Mouse (Mus musculus) kidney, embryonic 14.5 days (tissue): Measurements from ENCODE around the gene Tmem218. TPM values are rescaled to one million over a fixed set of nuclear protein-coding genes. Genes with fewer than 3 reads are reported as not detected.

Experiments
- ATAC-seq: fragments of 200-750 bp; cut with Nextera tagmentation; 2 replicates; pipeline ENCODE4 v1.8.0; 2017; ENCODE audit warnings: moderate number of reproducible peaks, mild to moderate bottlenecking, moderate TSS enrichment, moderate library complexity; ENCODE audit not compliant: low FRiP score, low TSS enrichment
- H3K27ac ChIP-seq: fragments of 300-500 bp; sonication (generic); 2 replicates; pipeline ENCODE4 v1.5.1; 2014; ENCODE audit warnings: low read depth, mild to moderate bottlenecking, low read length, moderate library complexity, mixed read lengths
- H3K27me3 ChIP-seq: fragments of 300-500 bp; sonication (generic); 2 replicates; pipeline ENCODE4 v1.6.1; 2014; ENCODE audit warnings: mild to moderate bottlenecking, low read length; ENCODE audit not compliant: control insufficient read depth, insufficient read depth
- H3K36me3 ChIP-seq: fragments of 300-500 bp; sonication (generic); 2 replicates; pipeline ENCODE4 v1.6.1; 2014; ENCODE audit warnings: low read length, mixed read lengths; ENCODE audit not compliant: control insufficient read depth, insufficient read depth
- H3K4me1 ChIP-seq: fragments of 300-500 bp; sonication (generic); 2 replicates; pipeline ENCODE4 v1.6.1; 2014; ENCODE audit warnings: low read length, mixed read lengths; ENCODE audit not compliant: control insufficient read depth, insufficient read depth
- H3K4me2 ChIP-seq: fragments of 300-500 bp; sonication (generic); replicated peaks from 2 replicates; pipeline ENCODE4 v1.6.1; 2014; ENCODE audit warnings: low read depth, mild to moderate bottlenecking, low read length
- H3K4me3 ChIP-seq: fragments of 300-500 bp; sonication (generic); 2 replicates; pipeline ENCODE4 v1.5.1; 2014; ENCODE audit warnings: mild to moderate bottlenecking, low read length
- H3K9ac ChIP-seq: fragments of 300-500 bp; sonication (generic); 2 replicates; pipeline ENCODE4 v1.6.1; 2014; ENCODE audit warnings: low read depth, mild to moderate bottlenecking, low read length, moderate library complexity
- H3K9me3 ChIP-seq: fragments of 300-500 bp; sonication (generic); 2 replicates; pipeline ENCODE4 v1.6.1; 2016; ENCODE audit warnings: low read length; ENCODE audit not compliant: control insufficient read depth
- WGBS: fragments of 180-500 bp; shearing (Covaris S2); extraction: QIAGEN DNeasy Blood & Tissue Kit; methylation state at CpG from one replicate; pipeline ENCODE4 v1.1.7; 2014; 5-methylcytosine and 5-hydroxymethylcytosine counted together
- polyA plus RNA-seq: library from polyadenylated mRNA; unstranded; fragments of >200 nt; fragmentation: Nextera tagmentation; extraction: Ambion mirVana; gene quantifications from 2 replicates; pipeline ENCODE4 v1.2.1, GENCODE M21; 2014

Tmem218 gene
- polyA plus RNA-seq = 12.2 and 13.6 TPM in 2 replicates

DNA sequence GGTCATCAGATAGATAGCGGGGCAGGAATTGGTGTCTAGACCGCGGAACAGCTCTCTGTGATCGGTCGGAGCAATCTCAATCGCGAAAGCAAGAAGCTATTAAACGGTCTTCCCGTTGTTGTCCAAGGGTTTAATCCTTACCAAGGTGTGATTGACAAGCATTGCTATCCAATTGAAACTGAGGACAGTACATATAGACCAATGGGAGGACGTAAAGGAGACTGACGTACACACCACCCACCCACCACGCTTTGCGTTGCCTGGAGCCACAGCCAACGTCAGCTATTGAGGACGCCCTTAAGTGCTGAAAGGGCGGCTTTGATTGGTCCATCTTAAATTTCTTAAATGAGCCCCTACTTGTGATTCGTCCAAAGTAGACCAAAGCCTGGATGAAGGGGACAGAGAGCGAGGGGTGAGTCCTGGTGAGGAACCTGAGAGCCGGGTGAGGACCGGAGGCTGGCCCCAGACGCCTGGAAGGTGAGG, at the start of gene Tmem218:
Gene Tmem218 (plus strand): TSS at position 295 of the 483 bp plus-strand sequence.
- ATAC-seq = peak; percentile 100
- H3K27ac ChIP-seq = peak within 1 kb of the TSS; percentile 51

DNA sequence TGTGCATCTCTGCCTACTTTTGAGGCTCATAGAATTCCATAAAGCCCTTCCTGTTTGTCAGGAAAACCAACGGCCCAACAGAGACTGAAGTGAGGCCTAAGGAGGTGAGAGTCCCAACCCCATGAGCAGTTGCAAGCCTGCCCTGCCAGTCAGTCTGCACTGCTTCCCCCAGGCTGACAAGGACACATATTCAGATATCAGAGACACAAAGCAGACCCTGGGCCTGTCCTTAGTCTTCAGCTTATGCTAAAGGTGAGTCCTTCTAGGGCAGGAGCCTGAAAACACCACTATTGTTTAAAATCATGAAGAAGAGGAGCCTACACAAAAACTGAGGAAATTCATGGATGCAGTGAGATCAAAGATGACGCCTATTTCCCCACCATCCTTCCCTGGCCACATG, 47.3 kb upstream of the Tmem218 start:
- H3K9ac ChIP-seq = no peak overlapping the region
- H3K27me3 ChIP-seq = no peaks in the 10 kb centered on the region
- H3K4me3 ChIP-seq = no peak overlapping the region
- no peaks in the 10 kb centered on the region for H3K4me1 ChIP-seq
- no peaks in the 10 kb centered on the region for H3K9me3 ChIP-seq
- no peak for ATAC-seq
- no peak overlapping the region for H3K27ac ChIP-seq
- no peaks in the 10 kb centered on the region for H3K36me3 ChIP-seq
- 80% methylated on average over 2 of the region's 2 CpGs for WGBS
- H3K4me2 ChIP-seq = no peak overlapping the region

More for the DNA sequence above, at the start of gene Tmem218:
- Histone ChIP-seq H3K4me1 (no peaks in the 10 kb centered on the region; the same call in 1 of the 2 replicates), H3K9ac (peak within 1 kb of the TSS; percentile 65), H3K36me3 (no peaks in the 10 kb centered on the region), H3K27me3 (no peaks in the 10 kb centered on the region), H3K4me3 (peak within 1 kb of the TSS; percentile 64), H3K9me3 (no peaks in the 10 kb centered on the region), H3K4me2 (peak within 1 kb of the TSS; percentile 65)
- under 1% methylated on average over 21 of the region's 21 CpGs for WGBS

DNA sequence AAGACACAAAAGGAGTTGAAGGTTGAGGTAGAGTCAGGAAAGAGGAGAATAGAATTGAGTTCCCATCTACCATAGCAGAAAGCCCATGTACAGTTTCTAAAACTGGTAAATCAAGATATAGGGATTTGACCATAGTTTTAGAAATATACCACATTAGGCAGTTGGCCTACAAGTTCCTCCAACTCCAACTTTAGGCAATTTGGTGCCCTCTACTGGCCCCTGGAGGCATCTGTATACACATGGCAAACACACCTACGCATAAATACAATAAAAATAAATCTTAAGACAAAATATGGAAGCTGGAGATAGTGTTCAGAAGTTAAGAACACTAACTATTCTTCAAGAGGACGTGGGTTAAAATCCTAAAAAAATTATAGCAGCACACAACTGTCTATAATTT, 41.1 kb upstream of the Tmem218 start:
- H3K9me3 ChIP-seq = no peaks in the 10 kb centered on the region
- no peaks in the 10 kb centered on the region for H3K27me3 ChIP-seq
- ATAC-seq = no peak
- no peak overlapping the region for H3K4me3 ChIP-seq
- no peak overlapping the region for H3K9ac ChIP-seq
- 73% methylated on average over 2 of the region's 2 CpGs for WGBS
- no peaks in the 10 kb centered on the region for H3K36me3 ChIP-seq
- no peaks in the 10 kb centered on the region for H3K4me1 ChIP-seq
- H3K27ac ChIP-seq = no peak overlapping the region
- H3K4me2 ChIP-seq = no peak overlapping the region

DNA sequence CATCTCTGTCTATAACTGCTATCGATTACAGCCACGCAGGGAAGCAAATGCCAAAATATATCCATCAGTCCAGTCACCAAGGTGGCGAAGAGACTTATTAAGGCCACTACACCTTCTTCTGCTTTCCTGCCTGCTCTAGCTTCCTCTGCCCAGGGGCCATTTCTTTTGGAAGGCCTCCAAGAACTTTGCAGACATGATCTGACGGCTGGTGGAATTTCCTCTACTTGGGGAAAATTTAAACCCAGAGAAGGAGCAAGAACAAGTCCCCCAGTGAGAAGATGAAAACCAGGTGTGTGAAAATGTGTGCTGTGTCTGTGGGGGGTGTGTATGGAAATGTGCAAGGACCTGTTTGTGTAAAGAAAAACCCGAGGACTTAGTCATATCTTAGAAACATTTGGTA, 34.6 kb upstream of the Tmem218 start:
- Histone ChIP-seq H3K4me3 (no peak overlapping the region), H3K4me2 (no peak overlapping the region), H3K36me3 (no peaks in the 10 kb centered on the region), H3K27ac (no peak overlapping the region), H3K9ac (no peak overlapping the region), H3K4me1 (no peaks in the 10 kb centered on the region; the same call in 1 of the 2 replicates), H3K27me3 (no peaks in the 10 kb centered on the region), H3K9me3 (no peaks in the 10 kb centered on the region)
- WGBS = 58% methylated on average over 5 of the region's 5 CpGs
- no peak for ATAC-seq

DNA sequence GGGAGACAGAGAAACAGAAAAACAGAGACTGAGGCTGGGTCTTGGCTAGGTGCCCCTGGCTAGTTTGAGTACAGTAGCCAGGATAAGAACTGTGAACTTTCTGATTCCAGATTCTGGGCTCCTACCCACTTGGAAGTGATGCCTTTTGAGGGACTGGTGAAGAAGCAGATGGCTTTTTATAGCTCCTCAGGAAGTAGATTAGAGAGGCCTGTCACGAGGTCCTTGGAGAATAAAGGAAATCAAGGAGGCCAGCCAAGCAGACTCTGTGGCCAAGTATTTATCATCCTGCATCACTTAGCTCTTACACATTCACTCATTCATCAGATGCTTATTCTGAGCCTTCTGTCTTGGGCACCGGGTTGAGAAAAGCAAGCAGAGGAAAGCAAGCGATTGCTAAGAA, 32.0 kb upstream of the Tmem218 start:
- Histone ChIP-seq H3K9me3 (no peaks in the 10 kb centered on the region), H3K27me3 (no peaks in the 10 kb centered on the region), H3K9ac (no peak overlapping the region), H3K36me3 (no peaks in the 10 kb centered on the region), H3K4me3 (no peak overlapping the region), H3K4me2 (no peak overlapping the region), H3K27ac (no peak overlapping the region), H3K4me1 (no peaks in the 10 kb centered on the region; the same call in 1 of the 2 replicates)
- ATAC-seq = no peak
- WGBS = 54% methylated on average over 3 of the region's 3 CpGs

DNA sequence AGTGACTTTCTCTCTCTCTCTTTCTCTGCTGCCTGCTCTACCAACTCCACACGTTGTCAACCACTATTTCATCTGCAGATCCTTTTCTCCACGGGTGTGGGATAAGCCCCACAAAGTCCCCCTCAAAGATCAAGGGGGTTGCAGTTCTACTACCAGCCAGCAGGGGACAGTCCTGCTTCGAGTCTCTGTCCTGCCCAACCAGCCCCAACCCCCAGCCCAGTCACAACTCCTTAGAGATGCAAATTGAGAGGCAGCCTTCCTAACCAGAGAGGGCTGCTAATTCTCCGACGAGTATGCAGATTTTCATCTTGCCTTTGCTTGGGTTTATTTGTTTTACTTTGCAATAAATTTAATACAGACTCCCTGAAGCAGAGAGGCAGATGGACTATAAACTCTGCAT, 30.9 kb upstream of the Tmem218 start:
- no peaks in the 10 kb centered on the region; the same call in 1 of the 2 replicates for H3K4me1 ChIP-seq
- ATAC-seq = peak; percentile 68
- no peak overlapping the region for H3K4me2 ChIP-seq
- H3K27ac ChIP-seq = no peak overlapping the region
- WGBS = 1% methylated on average over 5 of the region's 5 CpGs
- no peak overlapping the region for H3K9ac ChIP-seq
- no peak overlapping the region for H3K4me3 ChIP-seq
- H3K36me3 ChIP-seq = no peaks in the 10 kb centered on the region
- no peaks in the 10 kb centered on the region for H3K9me3 ChIP-seq
- no peaks in the 10 kb centered on the region for H3K27me3 ChIP-seq

DNA sequence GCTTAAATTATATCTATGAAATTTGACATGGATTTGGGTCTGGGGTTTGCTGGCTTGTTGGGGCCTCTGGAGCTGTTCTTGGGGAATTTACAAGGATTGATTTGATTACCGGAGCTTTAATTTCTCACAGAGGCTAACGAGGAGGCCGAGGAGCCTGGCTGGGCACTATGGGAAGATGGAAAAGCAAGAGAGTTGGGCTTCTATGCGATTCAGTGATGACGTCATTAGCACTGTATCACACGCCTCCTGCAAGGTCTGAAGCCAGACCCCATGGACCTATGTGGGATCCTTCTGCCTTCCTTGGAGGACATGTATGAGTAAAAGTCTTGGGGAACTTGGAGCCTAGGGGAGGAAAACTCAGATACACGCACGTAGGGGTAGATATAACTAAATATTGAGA, 30.5 kb upstream of the Tmem218 start:
- H3K27me3 ChIP-seq = no peaks in the 10 kb centered on the region
- no peaks in the 10 kb centered on the region; the same call in 1 of the 2 replicates for H3K4me1 ChIP-seq
- H3K4me3 ChIP-seq = no peak overlapping the region
- H3K27ac ChIP-seq = no peak overlapping the region
- H3K9ac ChIP-seq = no peak overlapping the region
- H3K9me3 ChIP-seq = no peaks in the 10 kb centered on the region
- ATAC-seq = no peak
- H3K4me2 ChIP-seq = no peak overlapping the region
- 53% methylated on average over 8 of the region's 8 CpGs for WGBS
- H3K36me3 ChIP-seq = no peaks in the 10 kb centered on the region

DNA sequence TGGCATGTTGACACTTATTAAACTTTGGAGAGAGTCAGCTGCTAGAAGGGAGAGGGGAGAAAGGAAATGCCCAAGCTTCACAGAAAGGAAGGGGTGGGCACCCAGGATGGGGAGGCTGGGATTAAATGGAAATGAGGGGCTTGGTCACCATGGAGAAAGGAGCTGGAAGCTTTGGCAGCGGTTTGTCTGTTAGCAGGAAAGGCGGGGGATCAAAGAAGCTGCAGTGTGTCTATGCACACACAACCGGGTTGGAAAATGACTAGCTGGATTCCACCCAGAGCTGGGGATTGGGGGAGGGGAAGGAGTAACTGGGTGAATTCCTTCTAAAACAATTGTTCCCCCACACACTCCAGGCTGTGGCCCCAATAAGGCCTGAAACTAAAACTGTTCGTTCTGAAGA, 29.1 kb upstream of the Tmem218 start:
- WGBS = 40% methylated on average over 4 of the region's 4 CpGs

DNA sequence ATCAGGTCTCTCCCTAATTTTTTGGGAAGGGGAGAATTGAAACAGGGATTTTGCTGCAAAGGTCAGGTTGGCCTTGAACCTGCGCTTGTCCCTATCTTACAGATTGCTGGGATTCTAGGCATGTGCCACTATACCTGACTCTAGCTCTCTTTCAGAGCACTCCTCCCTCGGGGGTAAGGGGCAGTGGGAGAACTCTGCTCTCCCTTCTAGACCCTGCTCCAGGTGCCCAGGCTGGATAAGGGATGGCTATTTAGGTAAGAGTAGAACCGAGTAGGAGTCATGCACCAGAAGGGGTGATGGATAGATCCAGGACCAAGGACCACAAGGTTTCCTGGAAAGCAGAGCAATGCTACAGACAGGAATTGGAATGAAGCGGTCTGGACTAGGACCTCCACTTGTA, 28.4 kb upstream of the Tmem218 start:
- Histone ChIP-seq H3K9me3 (no peaks in the 10 kb centered on the region), H3K4me2 (no peak overlapping the region), H3K9ac (no peak overlapping the region), H3K27ac (no peak overlapping the region), H3K4me3 (no peak overlapping the region), H3K27me3 (no peaks in the 10 kb centered on the region), H3K36me3 (no peaks in the 10 kb centered on the region), H3K4me1 (no peaks in the 10 kb centered on the region; the same call in 1 of the 2 replicates)
- 88% methylated on average over 4 of the region's 4 CpGs for WGBS
- no peak for ATAC-seq

More for the DNA sequence above, 29.1 kb upstream of the Tmem218 start:
- Histone ChIP-seq H3K9me3 (no peaks in the 10 kb centered on the region), H3K4me1 (no peaks in the 10 kb centered on the region; the same call in 1 of the 2 replicates), H3K27ac (no peak overlapping the region), H3K36me3 (no peaks in the 10 kb centered on the region), H3K9ac (no peak overlapping the region), H3K4me2 (no peak overlapping the region), H3K27me3 (no peaks in the 10 kb centered on the region), H3K4me3 (no peak overlapping the region)
- ATAC-seq = no peak
